Mouse (Mus musculus) olfactory bulb, adult 2 months (tissue): ENCODE results near the gene Nanos2.

Experiments used
- CTCF ChIP-seq: fragments of 200-500 bp; IDR thresholded peaks from 2 replicates; pipeline ENCODE4 v1.5.1; 2012; ENCODE audit warnings: low read depth, mild to moderate bottlenecking, low read length, moderate library complexity; ENCODE audit not compliant: insufficient read depth
- POLR2A ChIP-seq: fragments of 200-500 bp; IDR thresholded peaks from 2 replicates; pipeline ENCODE4 v1.6.1; 2012; ENCODE audit warnings: mild to moderate bottlenecking, low read depth, low read length, moderate library complexity; ENCODE audit not compliant: insufficient read depth

GRCm38 (mm10) chr7:19007026-19007977 lies 20.1 kb downstream of the Nanos2 start:
- TF ChIP-seq POLR2A (no peak), CTCF (no peak)
